Mouse (Mus musculus): ENCODE results near the gene Col6a1. TPM values are rescaled to one million over a fixed set of nuclear protein-coding genes. Genes with fewer than 3 reads are reported as not detected.

Col6a1 gene
- not detected in 2 replicates for polyA plus RNA-seq (2012; ENCODE audit: insufficient read depth, insufficient read length, low replicate concordance, missing spikeins)

DNA sequence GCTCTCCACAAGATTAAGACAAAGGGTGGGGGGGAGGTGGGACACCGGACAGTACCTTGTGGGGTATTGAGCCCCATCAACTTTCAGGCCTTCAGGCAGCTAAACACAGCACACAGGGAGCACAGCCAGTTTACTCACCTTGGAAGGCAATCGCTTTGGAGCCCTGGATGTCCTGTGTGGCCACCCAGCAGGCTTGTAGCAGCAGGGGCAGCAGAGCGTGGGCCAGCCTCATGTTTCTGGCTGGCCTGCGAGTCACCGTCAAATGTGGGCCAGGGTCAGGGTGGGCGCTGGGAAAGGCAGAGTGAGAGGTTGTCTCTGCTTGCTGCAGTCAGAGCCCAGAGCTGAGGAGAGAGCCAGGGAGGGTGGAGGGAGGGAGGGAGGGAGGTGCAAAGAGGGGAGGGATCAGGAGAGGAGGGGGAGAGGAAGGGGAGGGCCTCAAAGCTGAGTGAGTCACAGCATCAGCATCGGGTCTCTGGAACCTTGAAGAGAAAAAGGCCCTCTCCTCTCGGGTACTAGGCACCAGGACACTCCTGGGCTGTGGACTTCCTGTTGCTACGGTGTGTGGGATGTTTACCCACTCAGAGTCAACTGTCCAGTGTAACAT lies at the start of gene Col6a1:
Col6a1 (minus strand) TSS at position 487 of the 604 bp plus-strand sequence.
- WGBS = 32% methylated on average over 9 of the region's 9 CpGs
- peak within 1 kb of the TSS; percentile 53 for H3K4me3 ChIP-seq (ENCODE audit: insufficient read depth, low read depth, low read length)
- TF ChIP-seq CTCF (IDR thresholded peaks at IDR 0.05; ENCODE audit: insufficient read depth, low read depth, low read length) = no peak
- TF ChIP-seq POLR2A (IDR thresholded peaks at IDR 0.05; ENCODE audit: insufficient read depth, low read depth, low read length) = 0 out of 2 replicates have a peak, but pooled peaks have one; percentile 17
- peaks cover 50% of the 10 kb centered on the region for H3K4me1 ChIP-seq (ENCODE audit: control insufficient read depth, insufficient read depth, low read length)
- H3K27ac ChIP-seq (ENCODE audit: insufficient read depth, low read depth, low read length) = no peak within 1 kb of the TSS; the same call in 1 of the 2 replicates

DNA sequence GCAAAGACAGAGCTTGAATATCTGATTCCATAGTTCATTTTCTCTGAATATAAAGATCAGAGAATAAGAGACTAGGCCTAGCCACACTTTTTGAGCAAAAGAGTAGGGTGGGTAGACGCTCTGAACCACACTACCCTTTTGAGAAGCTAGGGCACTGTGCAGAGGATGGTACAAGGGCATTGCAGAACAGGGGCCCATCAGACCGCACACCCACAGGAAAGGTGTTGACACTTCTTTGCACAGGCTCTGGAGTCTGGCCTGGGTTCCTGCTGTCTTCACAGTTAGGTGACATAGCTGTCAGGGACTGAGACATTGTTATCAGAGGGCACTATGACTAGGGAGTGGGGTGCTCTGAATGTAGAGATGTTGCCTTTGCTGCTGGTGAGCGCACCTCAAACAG lies 45.7 kb upstream of the Col6a1 start:
- no peaks in the 10 kb centered on the region for H3K4me1 ChIP-seq (ENCODE audit: control insufficient read depth, insufficient read depth, low read length)
- H3K4me3 ChIP-seq (ENCODE audit: insufficient read depth, low read depth, low read length) = no peak overlapping the region
- TF ChIP-seq POLR2A (IDR thresholded peaks at IDR 0.05; ENCODE audit: insufficient read depth, low read depth, low read length) = no peak
- no peak for TF ChIP-seq CTCF (IDR thresholded peaks at IDR 0.05; ENCODE audit: insufficient read depth, low read depth, low read length)
- no peak overlapping the region for H3K27ac ChIP-seq (ENCODE audit: insufficient read depth, low read depth, low read length)
- 93% methylated on average over 3 of the region's 3 CpGs for WGBS

DNA sequence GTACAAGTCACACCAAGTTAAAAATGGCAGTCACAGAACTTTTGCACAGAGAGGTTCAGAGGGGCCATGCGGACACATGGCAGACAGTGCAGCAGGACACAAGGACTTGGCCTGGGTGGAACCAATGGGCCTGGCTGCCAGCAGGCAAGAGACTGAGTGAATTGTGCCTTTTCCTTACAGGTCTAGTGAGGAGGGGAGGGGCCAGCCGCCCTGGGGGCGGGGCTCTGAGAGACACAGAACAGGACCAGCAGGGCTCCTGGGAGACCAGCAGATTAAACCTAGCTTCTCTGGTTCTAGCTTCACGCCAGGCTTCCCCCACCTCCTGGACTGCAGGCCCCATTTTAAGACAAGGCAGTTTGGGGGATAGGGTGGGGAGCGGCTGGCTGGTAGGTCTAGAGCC lies 45.1 kb upstream of the Col6a1 start:
- no peak overlapping the region for H3K4me3 ChIP-seq (ENCODE audit: insufficient read depth, low read depth, low read length)

DNA sequence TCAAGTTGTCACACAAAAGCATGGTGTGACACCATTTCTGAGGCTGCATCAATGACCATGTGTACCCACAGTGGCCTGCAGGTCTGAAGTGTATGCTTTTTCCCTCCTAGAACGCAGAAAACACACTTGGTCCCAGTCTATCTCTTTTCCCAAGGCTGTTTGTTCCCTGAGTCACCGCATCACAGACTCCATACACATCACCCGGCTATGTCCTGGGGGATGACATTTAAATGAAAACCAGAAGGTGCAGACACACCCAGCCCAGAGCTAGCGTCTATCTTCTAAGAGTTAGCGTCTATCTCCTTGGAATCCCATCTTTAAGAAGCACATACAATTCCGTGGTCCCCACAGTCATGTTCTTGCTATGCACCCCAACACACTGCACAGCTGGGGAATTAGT lies 43.6 kb upstream of the Col6a1 start:
- WGBS = 88% methylated on average over 6 of the region's 6 CpGs
- H3K27ac ChIP-seq (ENCODE audit: insufficient read depth, low read depth, low read length) = no peak overlapping the region
- no peaks in the 10 kb centered on the region for H3K4me1 ChIP-seq (ENCODE audit: control insufficient read depth, insufficient read depth, low read length)
- TF ChIP-seq CTCF (IDR thresholded peaks at IDR 0.05; ENCODE audit: insufficient read depth, low read depth, low read length) (no peak), POLR2A (IDR thresholded peaks at IDR 0.05; ENCODE audit: insufficient read depth, low read depth, low read length) (no peak)
- H3K4me3 ChIP-seq (ENCODE audit: insufficient read depth, low read depth, low read length) = no peak overlapping the region

More for the DNA sequence above, 45.1 kb upstream of the Col6a1 start:
- Histone ChIP-seq H3K27ac (ENCODE audit: insufficient read depth, low read depth, low read length) (no peak overlapping the region), H3K4me1 (ENCODE audit: control insufficient read depth, insufficient read depth, low read length) (no peaks in the 10 kb centered on the region)
- 67% methylated on average over 5 of the region's 5 CpGs for WGBS
- TF ChIP-seq CTCF (IDR thresholded peaks at IDR 0.05; ENCODE audit: insufficient read depth, low read depth, low read length) = no peak
- TF ChIP-seq POLR2A (IDR thresholded peaks at IDR 0.05; ENCODE audit: insufficient read depth, low read depth, low read length) = no peak

- TF ChIP-seq POLR2A (IDR thresholded peaks at IDR 0.05; ENCODE audit: insufficient read depth, low read depth, low read length) (no peak), CTCF (IDR thresholded peaks at IDR 0.05; ENCODE audit: insufficient read depth, low read depth, low read length) (no peak)
- no peak overlapping the region for H3K4me3 ChIP-seq (ENCODE audit: insufficient read depth, low read depth, low read length)
- no peak overlapping the region for H3K27ac ChIP-seq (ENCODE audit: insufficient read depth, low read depth, low read length)
- no peaks in the 10 kb centered on the region for H3K4me1 ChIP-seq (ENCODE audit: control insufficient read depth, insufficient read depth, low read length)
- WGBS = 86% methylated on average over 1 of the region's 1 CpGs
These were observed 40.2 kb upstream of the Col6a1 start for GRCm38 (mm10) chr10:76766196-76766595.

DNA sequence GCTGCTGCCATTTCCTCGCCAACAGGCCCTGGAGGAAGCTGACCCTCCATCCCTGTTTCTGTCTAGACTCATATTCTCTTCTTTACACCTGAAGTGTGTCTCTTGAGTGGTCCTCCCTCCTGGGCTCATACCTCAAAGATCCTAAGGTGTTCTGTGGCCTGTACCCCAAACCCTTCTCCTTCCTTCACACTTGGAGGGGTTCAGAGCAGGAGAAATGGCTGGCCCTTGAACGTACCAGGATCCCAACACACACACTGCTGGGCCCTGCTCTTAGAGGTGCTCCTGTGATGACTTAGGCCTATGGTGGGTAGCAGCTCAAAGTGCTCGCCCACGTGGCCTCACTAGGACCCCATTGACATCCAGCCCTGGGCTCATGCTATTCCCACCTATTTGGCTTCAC lies 39.0 kb upstream of the Col6a1 start:
- TF ChIP-seq CTCF (IDR thresholded peaks at IDR 0.05; ENCODE audit: insufficient read depth, low read depth, low read length) (no peak), POLR2A (IDR thresholded peaks at IDR 0.05; ENCODE audit: insufficient read depth, low read depth, low read length) (no peak)
- Histone ChIP-seq H3K4me1 (ENCODE audit: control insufficient read depth, insufficient read depth, low read length) (no peaks in the 10 kb centered on the region), H3K4me3 (ENCODE audit: insufficient read depth, low read depth, low read length) (no peak overlapping the region), H3K27ac (ENCODE audit: insufficient read depth, low read depth, low read length) (no peak overlapping the region)
- 94% methylated on average over 4 of the region's 4 CpGs for WGBS

- H3K27ac ChIP-seq (ENCODE audit: insufficient read depth, low read depth, low read length) = no peak overlapping the region
- WGBS = 87% methylated on average over 12 of the region's 12 CpGs
- H3K4me1 ChIP-seq (ENCODE audit: control insufficient read depth, insufficient read depth, low read length) = no peaks in the 10 kb centered on the region; the same call in 1 of the 2 replicates
- no peak for TF ChIP-seq CTCF (IDR thresholded peaks at IDR 0.05; ENCODE audit: insufficient read depth, low read depth, low read length)
- TF ChIP-seq POLR2A (IDR thresholded peaks at IDR 0.05; ENCODE audit: insufficient read depth, low read depth, low read length) = no peak
- no peak overlapping the region for H3K4me3 ChIP-seq (ENCODE audit: insufficient read depth, low read depth, low read length)
These were observed 37.0 kb upstream of the Col6a1 start for GRCm38 (mm10) chr10:76763016-76763415.

DNA sequence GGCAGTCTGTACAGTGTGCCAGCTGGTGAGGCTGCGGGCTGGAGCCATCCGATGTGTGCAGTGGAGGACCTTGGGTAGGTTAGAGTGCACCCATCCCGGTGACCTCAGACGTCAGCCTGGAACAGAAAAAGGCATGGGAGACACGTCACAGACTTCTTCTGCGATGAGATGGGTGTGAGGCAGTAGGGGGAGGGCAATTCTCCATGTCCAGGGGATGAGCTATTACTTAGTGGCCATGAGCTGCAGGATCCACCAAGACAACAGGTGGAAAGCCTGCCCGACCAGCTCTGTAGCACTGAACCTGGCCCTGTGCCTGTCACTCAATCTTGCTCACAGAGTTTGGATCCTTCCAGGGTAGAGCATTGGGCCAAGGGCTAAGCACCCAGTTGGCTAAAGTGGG lies 36.4 kb upstream of the Col6a1 start:
- Histone ChIP-seq H3K27ac (ENCODE audit: insufficient read depth, low read depth, low read length) (no peak overlapping the region), H3K4me1 (ENCODE audit: control insufficient read depth, insufficient read depth, low read length) (no peaks in the 10 kb centered on the region; the same call in 1 of the 2 replicates), H3K4me3 (ENCODE audit: insufficient read depth, low read depth, low read length) (no peak overlapping the region)
- WGBS = 81% methylated on average over 7 of the region's 7 CpGs
- TF ChIP-seq CTCF (IDR thresholded peaks at IDR 0.05; ENCODE audit: insufficient read depth, low read depth, low read length) = no peak
- TF ChIP-seq POLR2A (IDR thresholded peaks at IDR 0.05; ENCODE audit: insufficient read depth, low read depth, low read length) = no peak

DNA sequence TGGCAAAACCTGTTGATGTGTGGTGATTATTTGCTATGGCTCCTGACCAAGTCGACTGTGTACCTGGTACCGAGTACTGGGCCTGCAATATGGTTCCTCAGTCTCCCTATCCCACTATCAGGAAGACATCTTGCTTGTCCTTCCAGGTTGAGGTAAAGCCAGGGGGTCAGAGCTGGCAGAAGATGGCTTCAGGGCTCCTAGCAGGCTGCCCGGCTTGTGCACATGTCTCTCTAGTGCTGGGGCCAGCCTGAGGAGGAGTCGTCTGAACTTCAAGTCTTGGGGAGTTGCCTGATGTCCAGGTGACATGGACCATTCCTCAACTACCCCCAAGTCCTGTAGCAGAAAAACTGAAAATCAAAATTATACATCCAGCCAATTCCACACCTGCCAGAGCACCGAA lies 33.9 kb upstream of the Col6a1 start:
- H3K4me1 ChIP-seq (ENCODE audit: control insufficient read depth, insufficient read depth, low read length) = no peaks in the 10 kb centered on the region; the same call in 1 of the 2 replicates
- TF ChIP-seq CTCF (IDR thresholded peaks at IDR 0.05; ENCODE audit: insufficient read depth, low read depth, low read length) (no peak), POLR2A (IDR thresholded peaks at IDR 0.05; ENCODE audit: insufficient read depth, low read depth, low read length) (no peak)
- no peak overlapping the region for H3K27ac ChIP-seq (ENCODE audit: insufficient read depth, low read depth, low read length)
- H3K4me3 ChIP-seq (ENCODE audit: insufficient read depth, low read depth, low read length) = no peak overlapping the region
- 84% methylated on average over 5 of the region's 5 CpGs for WGBS
